Mouse (Mus musculus): ENCODE results near the gene Slco2b1. TPM values are rescaled to one million over a fixed set of nuclear protein-coding genes. Genes with fewer than 3 reads are reported as not detected.

Slco2b1 gene
- polyA plus RNA-seq, 1 experiment from 2014 or later, result 0.18 TPM

Other genes with a start within 250 kb of the Slco2b1 start
- 0.06 and 0.09 TPM in 2 replicates for gene Klhl35, start 245.3 kb downstream of the Slco2b1 start, polyA plus RNA-seq (2015; fragmentation: Nextera tagmentation; extraction: Ambion mirVana)
- 380 and 449 TPM in 2 replicates for gene Rps3, start 227.6 kb downstream of the Slco2b1 start, polyA plus RNA-seq (2015; fragmentation: Nextera tagmentation; extraction: Ambion mirVana)
- gene Arrb1, start 175.9 kb downstream of the Slco2b1 start, polyA plus RNA-seq (2015; fragmentation: Nextera tagmentation; extraction: Ambion mirVana), result 97.2 and 101 TPM in 2 replicates
- 0.41 and 0.44 TPM in 2 replicates for gene Tpbgl, start 84.2 kb downstream of the Slco2b1 start, polyA plus RNA-seq (2015; fragmentation: Nextera tagmentation; extraction: Ambion mirVana)
- gene Olfr520, start 18.9 kb upstream of the Slco2b1 start, polyA plus RNA-seq (2015; fragmentation: Nextera tagmentation; extraction: Ambion mirVana), result not detected in 2 replicates
- not detected in 2 replicates for gene Olfr521, start 52.2 kb upstream of the Slco2b1 start, polyA plus RNA-seq (2015; fragmentation: Nextera tagmentation; extraction: Ambion mirVana)
- gene Neu3, start 117.1 kb upstream of the Slco2b1 start, polyA plus RNA-seq (2015; fragmentation: Nextera tagmentation; extraction: Ambion mirVana), result 4.9 and 5.4 TPM in 2 replicates
- not detected in 2 replicates for gene Xrra1, start 147.8 kb upstream of the Slco2b1 start, polyA plus RNA-seq (2015; fragmentation: Nextera tagmentation; extraction: Ambion mirVana)
- gene Spcs2, start 152.1 kb upstream of the Slco2b1 start, polyA plus RNA-seq (2015; fragmentation: Nextera tagmentation; extraction: Ambion mirVana), result 169 and 193 TPM in 2 replicates